Mouse (Mus musculus) kidney, adult 18-20 months (tissue): ENCODE data around the gene Rac3.
"Not testable (repeated sequence)": the region's sequence is repeated elsewhere in the genome, so short reads cannot be mapped to it uniquely, and the experiment has no call there.

Source experiments
- DNase-seq: peaks from one replicate; pipeline ENCODE4 v3.0.0; 2021

Rac3 gene

DNA sequence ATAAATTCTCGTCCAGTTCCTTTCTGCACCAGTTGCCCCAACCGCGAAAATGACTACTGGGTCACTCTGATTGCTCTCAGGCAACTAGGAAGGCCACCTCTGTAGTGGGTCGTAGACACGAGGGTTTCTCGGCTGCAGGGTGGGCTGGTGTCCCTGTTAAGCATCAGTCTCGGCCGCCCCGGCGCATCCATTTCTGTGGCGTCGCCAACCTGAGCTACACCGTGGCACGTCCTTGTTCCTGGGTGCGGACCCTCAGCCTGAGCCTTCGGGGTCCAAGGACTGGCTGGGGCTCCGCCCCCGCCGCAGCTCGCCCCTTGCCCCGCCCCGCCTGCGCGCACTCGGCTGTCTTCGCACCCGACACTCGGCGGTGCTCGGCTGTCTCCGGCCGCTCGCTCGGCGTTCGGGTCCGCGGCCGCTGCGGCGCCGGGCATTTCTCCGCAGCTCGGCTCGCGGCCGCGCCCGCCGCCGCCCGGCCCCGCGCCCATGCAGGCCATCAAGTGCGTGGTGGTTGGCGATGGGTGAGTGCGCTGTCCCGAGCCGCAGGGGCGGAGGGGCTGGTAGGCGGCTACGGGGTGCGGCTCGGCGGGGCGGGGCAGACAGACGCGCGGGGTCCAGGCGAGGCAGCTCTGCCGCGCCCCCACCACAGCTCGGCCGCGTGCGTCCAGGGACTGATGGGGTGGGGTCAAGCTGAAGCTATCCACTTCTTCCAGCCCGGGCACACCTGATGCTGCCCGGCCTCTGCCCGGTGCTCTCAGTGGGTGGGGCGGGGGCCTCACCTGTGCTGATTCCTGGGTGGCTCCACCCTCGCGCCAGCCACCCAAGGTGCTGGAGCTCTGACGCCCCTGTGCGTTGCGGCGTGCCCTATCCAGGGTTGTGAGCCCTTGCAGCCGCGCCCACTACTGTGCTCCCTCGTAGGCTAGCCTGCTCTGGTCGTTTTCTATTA is at the start of gene Rac3:
Gene Rac3, plus strand, starts transcription at position 347 of the 943 bp plus-strand sequence.
- DNase-seq: peak; percentile 70

DNA sequence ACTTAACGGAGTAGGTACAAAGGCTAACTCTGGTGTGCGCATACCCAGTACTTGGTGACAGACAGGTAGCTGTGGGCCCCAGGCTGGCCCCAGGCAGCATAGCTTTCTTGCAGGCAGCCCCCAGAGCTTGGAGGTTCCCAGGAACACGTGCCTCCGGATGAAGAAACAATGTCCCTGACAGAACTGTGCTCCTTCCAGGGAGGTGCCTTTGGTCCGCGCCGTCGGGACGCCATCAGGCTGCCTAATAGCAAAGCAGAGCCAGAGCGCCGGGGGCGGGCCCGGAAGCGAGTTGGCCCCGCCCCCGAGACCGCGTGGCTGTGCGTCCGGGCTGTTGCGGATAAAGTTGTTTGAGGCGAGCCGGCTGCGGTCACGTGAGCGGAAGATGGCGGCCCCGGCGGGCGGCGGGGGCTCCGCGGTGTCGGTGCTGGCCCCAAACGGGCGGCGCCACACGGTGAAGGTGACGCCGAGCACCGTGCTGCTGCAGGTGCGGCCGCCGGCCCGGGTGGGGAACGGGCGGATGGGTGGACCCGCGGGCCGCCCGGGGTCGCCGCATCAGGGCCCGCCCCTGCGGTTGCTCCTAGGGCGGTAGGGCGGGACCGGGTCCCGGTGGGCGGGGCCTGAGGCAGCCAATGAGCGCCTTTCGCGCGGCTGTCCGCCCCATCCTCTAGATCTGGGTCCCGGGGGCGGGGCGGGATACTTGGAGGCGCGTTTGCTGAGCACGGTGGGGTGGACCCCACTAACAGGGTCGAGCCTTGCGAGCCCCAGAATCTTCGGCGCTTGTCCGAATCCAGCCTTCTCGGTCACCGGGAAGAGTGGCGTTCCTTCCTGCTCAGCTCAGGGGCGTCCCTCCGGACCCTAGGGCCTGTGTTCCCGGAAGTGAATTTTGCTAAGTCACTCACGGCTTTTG is 48.3 kb upstream of the Rac3 start, which contains the start of gene Aspscr1:
Gene Aspscr1, plus strand, starts transcription at position 287 of the 907 bp plus-strand sequence.
- peak; percentile 98 for DNase-seq

DNA sequence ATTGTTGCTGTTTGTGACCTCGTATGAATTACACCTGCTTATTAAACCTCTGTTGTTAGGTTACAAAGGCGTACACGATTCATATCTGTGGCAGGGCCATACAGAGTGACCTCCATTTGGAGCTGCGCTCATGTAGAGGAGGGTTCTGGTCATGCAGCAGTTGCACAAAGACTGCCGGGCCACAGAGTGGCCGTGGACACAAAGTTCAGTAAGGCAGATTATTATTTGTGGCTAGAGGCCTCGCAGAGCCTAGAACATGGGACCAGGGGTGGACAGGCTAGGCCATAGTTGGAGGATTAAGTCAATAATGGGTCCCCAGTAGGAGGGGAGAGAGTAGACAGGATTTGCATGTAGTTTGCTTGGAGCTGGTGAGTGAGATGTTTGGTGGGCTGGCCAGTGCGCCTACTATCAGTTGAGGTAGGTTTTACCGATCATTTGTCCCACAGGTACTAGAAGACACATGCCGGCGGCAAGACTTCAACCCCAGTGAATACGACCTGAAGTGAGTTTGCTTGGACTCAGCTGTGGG is 47.6 kb upstream of the Rac3 start:
- DNase-seq: no peak

DNA sequence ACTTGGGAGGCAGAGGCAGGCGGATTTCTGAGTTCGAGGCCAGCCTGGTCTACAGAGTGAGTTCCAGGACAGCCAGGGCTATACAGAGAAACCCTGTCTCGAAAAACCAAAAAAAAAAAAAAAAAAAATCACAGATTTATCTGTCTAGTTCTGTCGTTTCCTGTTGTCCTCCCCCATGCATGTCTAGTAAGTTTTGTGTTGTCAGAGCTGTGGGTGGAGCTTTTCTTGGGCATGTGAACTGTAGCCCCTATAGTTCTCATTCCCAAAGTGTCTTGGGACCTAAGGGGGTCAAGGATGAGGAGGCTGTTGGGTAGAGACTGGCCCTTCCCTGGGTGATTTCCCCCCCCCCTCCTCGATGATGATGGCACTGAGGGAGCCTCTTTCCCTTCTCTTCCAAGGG is 45.4 kb upstream of the Rac3 start:
- DNase-seq: not testable (repeated sequence)

DNA sequence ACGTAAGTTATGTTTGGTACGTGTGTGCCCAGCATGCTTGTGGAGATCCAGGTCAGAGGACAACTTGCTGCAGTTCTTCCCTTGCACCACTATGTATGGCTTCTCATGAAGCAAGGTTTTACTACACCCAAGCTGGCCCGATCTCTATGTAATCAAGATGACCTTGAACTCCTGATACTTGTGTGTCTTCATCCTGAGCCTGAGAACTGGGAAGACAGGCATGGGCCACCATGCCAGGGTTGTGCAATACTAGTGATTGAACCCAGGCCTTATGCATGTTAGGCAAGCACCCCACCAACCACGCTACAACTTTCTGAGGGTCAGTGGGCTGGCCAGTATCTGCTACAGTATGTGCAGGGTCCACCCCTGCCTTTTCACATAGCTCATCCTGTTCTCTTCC is 44.3 kb upstream of the Rac3 start:
- DNase-seq: no peak

DNA sequence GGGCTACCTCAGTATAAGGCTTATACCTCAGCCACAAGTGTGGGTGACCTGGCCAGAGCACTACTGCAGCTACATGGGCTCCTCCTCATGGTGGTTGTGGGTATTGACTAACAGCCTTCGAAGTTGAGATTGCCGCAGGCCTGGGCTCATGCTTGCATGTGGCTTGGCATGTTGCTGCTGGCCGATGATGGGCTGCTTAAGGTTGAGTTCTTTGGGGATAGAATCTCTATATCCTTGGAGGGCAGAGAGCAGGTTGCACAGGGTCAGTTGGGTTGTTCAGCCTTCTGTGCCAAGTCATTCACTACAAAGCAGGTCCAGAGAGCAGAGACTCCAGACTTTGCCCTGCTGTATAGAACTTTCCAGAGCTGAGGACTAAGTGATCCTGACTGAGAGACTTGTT is 41.4 kb upstream of the Rac3 start:
- DNase-seq: peak; percentile 67

DNA sequence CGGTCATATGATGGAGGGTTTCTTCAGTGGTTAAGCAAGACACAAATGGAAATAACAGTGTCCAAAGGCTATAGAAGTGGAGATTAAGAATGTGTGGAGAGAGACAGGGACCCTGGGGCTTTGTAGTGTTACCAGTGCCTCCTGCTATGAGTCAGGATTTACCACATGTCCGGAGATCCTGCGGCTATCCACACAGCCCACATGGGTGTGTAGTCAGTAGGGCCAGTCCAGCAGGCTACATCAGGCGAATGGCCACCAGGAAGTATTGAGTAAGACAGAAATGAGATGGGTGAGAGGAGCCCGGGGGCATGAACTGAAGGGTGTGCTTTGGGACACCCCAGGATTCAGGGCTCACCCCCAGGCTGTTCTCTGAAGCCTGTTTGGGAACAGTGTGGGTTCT is 38.6 kb upstream of the Rac3 start:
- DNase-seq: no peak

DNA sequence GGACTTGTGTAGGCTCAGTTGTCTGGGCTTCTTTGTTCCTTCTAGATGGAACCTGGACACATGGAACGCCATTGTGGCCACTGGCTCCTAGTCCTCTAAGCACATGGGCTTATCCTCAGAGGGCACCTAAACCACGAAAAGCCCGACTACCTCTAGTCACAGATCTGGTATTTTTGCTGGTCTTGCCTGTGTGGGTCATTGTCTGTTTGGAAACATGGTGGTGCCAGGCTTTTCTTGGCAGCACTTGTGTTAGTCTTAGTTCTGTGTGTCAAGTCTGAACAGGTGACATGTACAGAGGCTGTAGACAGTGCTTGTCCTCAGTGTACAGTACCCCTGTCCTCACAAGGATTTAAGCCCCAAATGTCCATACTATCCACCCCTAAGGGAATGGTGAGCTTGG is 37.7 kb upstream of the Rac3 start:
- DNase-seq: no peak

DNA sequence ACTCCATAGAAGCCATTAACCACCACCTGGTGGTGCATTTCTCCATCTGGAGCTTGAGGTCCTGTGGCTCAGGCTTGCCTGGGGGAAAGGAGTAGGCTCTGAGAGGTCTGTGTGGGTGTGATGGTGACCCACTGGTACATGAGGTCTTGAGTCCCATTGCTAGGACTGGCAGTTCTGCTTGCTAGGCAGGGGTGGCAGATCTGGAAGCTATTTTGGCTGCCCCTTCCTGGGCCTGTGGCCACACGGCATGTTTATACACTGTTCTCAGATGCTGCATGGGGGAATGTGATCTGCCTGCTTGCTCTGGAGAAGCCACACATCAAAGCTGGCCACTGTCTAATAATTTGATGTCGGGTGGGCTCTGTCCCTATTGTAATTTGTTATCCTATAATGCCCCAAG is 37.2 kb upstream of the Rac3 start:
- DNase-seq: no peak

DNA sequence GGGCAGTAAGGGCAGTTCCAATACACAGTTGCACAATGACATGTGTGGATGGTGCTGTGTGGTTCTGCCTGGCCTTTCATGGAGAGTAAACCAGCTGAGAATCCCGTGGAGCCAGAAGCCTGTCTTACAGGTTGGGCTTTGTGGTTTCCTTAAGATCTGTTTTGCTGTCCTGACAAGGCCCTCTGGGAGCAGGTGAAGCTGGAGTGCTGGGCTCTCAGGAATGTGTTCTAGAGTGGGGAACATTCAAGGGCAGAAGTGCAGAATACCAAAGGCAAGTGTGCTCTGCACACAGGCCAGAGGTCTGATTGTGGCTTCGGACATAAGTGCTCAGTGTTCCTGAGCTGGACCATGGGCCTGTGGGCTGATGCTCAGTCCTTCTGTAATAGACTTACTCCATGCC is 36.6 kb upstream of the Rac3 start:
- no peak for DNase-seq

DNA sequence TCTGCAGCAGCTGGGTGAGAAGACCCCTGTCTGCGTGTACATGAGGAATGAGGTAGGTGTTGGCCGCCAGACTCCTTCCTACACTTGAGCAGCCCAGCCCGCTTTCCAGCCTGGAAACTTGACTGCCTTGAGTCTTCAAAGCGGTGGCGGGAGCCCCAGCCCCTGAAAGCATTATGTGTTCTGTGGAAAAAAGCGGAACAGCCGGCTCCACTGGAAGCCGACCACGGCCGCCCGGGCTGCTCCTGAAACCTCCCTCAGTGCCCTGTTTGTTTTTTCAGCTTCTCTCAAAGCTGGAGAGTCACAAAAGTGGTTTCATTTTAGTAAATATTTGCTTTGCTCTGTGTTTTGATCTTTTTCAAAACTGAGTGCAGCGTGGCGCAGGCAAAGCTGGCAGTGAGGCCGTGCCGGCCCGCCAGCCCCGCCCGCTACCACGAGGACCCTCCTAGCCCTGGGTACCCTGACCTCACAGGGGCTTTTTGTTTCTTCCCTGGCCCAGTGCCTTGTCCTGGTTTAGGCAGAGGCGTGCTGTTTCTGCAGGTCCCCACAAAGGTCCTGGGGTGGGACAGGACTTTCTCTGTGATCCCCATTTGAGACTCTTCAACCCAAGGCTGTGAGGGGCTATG is 34.5 kb upstream of the Rac3 start:
- no peak for DNase-seq

DNA sequence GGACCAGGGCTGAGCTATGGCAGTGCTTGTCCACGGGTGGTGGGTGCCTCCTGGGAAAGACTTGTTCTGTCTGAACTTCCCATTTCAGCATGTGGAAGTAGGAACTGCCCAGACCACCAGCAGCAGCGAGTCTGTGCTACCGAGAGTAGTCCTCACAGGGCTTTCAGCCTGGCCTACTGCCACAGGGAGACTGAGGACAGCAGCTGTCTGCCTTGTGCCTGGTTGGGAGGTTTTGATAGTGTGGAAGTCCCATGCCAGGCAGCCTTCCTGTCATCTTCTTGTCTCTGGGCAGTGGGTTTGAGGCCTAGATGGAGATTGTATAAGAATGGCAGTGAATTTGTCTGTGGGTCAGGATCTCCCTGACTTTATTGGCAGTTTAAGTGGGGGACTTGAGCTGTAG is 31.9 kb upstream of the Rac3 start:
- DNase-seq: no peak

DNA sequence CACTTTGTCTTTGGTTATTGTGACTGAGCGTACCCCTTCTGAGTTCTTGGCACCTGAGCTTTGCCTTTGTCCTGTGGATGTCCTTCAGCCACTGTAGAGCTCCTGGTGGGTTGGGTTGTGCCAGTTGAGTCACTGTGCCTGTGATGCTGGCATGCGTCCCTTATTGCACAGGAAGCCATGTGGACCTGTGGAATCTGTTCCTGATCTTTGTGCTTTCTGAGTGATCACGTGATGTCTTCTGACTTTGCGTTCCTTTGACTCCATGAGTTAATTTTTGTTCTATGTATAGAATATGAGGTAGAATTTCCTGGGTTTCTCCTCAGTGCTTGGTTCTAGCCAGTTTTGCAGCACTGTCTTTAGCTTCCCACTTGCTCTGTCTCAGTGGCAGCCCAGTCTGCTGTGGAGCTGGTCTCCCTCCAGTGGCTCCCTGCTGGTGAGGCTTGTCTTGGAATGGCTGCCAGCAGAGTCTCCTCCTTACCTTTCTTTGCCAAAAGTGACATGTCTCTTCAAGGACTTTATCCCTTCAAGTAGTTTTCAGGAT is 28.7 kb upstream of the Rac3 start:
- DNase-seq: peak; percentile 71

DNA sequence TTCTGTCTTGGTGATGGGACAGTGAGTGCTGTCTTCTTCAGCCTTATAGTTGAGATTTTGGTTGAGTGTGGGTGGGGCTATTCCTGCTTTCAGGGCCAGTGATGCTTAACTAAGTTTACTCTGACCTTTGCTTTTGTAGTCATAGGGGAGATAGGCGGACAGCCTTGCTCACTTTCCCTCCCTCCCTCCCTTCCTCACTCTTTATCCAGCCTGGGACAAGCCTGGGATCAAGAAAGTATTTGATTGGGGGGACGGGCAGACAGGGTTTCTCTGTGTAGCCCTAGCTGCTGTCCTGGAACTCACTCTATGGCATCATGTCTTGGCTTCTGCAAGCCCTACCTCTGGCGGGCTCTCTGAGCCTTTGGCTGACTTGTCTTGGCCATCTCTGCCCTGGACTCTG is 27.8 kb upstream of the Rac3 start:
- no peak for DNase-seq

DNA sequence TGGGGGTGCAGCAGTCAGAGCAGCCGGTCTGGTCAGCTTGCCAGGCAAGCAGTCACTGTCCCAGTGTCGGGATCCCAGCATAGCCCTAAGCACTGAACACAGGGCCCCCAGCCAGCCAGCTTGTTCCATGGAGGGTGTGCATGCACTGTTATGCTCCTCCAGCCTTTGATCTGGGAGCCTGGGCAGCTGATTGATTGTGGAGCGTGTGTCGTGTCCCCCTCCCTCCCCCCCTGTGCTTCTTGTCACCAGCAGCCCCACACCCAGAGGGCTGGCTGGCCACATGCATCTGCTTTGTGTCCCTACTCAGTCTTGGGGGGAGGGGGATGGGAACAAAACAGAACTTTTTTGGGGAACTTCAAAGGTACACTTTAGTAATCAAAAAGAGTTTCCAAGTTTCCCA is 26.1 kb upstream of the Rac3 start:
- no peak for DNase-seq

DNA sequence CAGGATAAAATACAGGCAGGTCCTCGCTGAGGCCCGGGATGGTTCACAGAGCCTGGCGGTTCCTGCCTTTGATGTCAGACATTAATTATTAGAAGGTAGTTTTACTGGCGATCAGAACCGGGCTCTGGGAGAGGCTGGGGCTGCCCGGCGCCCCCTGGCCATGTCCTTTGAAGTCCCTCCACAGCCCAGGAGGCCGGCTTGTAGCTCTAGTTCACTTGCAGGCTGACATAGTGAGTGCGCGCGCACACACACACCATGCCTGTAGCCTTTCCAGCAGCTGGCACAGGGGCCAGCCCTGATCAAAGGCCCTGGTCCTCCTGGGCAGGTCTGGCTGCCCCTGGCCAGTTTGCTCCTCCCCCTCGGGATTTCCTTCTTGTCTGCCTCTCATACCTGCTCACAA is 25.6 kb upstream of the Rac3 start:
- peak; percentile 61 for DNase-seq

DNA sequence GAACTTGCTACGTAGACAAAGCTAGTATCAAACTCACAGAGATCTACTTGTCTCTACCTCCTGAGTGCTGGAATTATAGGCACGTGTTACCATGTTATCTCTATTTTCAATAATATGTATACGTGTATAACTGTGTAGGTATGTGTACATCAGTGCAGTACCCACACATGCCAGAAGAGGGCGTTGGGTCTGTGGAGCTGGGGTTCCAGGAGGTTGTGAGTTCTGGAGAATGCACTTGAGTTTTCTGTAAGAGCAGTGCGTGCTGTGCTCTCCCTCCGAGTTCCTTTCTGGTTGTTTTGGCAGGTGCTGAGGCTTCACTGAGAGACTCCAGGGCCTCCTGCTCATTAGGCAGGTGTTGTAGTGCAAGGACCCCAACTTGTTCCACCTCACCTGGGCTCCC is 24.7 kb upstream of the Rac3 start:
- no peak for DNase-seq

DNA sequence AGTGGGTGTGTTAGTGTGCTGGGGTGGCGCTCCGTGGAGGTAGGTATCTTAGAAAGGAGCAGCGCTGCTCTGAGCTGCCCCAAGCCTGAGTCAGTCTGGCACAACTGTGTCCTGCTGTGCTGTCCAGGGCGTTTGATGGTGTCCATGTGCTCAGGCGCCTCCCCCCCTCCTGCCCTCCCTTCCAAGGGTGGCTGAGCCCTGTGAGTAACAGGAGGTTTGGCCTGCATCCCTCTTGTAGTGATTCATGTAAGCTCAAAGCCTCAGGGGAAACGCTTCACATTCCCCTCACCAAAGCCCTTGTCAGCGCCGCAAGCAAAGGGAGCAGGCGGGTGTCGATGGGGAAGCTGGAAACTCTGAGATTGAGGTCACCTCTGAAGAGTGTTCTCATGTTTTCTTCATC is 23.5 kb upstream of the Rac3 start:
- DNase-seq: no peak

DNA sequence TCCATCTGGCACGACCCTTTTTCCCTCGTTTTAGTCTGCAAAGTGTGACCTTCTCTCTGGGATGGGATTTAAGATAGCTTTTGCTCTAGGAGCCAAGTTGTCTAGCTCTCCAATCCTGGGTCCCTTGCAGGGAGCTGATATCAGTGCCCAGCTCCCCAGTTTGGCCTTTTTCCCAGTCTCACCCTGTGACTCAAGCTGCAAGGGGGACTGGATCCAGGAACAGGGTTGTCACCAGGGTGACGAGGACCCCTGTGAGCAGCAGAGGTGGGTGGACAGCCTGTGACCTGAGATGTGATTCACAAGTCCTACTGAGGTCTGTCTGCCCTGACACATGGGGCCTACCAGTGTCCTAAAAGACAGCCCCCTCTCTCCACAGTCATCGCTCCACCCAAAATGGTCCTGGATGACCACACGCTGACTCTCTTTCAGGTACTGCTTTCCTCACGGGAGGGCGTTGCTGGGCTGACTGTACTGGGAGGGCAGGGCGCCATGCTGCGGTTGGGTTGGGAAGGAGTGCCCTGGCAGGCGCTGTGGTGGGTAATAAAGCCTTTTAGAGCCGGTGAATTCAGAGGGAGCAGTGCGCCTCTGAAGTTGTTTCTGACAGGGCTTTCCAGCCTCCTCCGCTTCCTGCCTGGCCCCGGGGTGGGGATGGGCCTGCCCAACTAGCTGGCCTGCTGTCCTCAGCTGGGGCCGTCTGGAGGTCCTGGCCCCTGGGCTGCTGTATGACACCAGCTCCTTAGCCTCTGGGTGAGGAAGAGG is 17.4 kb upstream of the Rac3 start:
- DNase-seq: no peak

DNA sequence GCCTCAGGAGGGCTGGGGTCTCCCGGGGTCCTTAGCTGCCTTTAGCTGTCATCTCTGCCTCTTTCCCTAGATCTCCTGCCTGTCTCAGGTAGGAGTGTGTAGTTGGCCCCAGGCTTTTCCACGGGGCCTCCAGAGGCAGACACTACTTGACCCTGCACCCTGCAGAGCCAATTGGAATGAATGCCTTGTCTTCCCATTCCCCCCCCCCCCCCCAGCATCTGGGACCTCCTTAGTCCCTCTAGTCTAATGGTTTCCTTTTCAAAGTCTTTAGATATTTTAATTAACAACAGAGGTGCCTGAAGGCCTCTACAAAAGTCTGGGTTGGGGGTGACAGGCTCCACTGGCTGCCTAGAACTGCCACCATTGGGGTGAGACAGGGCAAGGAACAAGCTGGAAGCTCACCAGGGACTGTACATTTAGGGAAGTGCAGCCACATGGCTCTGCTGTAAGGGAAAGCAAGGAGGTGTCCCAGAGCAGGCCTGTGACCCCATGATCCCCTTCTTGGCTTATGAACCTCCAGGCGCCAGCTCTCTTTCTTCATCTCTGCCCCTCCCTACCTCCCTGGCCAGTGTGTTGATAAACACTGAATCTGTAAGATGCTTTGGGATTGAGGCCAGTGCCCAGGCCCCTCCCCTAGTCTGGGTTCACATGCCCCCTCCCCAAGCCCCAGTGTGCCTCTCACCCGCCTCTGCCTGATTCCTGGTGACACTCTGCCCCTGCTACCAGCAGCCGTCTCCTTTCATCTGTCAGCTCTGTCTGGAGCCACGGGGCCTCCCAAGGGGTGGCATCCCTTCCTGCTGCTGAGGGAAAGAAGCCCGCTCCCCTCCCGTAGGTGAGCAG is 16.6 kb upstream of the Rac3 start:
- no peak for DNase-seq

DNA sequence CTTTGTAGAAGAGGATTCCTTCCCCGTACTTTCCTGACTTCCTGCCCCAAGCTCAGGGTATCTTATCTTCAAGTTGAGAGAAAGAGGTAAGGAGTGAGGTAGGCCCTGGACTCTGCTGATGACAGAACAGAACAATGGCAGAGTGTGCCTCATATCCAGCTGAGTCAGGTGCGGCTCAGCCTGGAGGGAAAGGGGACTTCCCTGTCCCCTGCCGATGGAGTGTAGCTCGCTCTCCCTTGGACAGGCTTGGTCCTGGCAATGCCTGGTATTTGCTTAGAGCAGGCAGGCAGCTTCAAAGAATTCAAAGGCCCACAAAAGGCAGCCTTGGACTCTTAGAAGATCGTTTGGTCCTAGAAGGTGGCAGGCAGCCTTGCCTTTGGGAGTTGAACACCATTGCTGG is 15.2 kb upstream of the Rac3 start:
- no peak for DNase-seq
